Mouse (Mus musculus): ENCODE measurements at regions not wholly inside any gene's neighbourhood (a gene's known extent, or its start where the extent isn't known, plus 50 kb on each side); places are given as distances from the start of the nearest gene placed in this dataset.

DNA sequence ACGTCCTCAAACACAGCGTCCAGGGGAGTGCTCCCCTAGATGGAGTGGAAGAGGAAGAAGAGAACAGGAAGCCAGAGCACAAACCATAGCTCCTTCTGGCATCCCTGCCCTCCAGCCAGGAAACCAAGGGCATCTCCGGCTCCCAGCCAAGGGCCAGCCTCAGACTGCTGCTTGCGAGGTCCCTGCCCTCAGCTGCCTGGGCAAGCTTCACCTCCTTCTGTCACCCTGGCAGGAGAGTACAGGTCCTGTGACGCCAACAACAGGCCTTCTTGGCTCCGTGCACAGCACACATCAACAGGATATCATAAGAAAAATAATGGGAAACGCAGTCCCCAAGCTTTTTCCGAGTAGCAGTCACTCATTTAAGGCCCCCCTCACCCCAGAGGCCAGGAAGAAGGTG, 212.9 kb upstream of the Mocs1 start:
- no peak for DNase-seq (ENCODE audit: extremely low spot score)

DNA sequence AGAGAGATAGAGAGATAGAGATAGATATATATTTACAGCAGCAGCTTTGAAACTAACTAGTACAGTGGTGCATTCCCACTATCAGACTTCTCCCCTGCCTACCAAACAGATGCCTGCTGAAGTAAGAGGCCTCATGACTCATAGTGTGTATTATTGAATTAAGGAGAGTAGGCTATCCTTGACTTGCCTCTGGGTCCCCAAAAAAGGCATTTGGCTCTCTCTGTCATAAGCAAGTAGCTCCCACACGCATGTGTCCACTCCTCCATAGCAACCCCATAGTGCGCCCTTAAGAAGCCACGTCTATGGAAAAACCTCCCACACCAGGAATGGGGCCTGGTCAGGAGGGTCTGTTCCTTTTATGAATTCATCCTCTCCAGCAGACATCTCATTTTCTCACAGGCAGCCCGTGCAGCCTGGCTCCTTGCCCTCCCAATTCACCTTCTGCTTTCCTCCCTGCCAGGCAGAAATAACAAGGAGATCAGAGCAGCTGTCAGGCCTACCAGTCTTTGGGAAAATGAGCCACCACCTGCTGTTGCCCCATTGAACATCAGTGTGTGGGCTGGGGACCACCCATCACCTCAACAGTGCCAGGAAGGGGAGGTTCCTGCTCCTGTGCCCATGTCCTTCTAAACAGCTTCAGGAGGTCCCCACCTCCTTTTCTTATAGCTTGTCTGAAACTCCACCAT, 208.5 kb upstream of the Mocs1 start:
- no peak for DNase-seq (ENCODE audit: extremely low spot score)

DNA sequence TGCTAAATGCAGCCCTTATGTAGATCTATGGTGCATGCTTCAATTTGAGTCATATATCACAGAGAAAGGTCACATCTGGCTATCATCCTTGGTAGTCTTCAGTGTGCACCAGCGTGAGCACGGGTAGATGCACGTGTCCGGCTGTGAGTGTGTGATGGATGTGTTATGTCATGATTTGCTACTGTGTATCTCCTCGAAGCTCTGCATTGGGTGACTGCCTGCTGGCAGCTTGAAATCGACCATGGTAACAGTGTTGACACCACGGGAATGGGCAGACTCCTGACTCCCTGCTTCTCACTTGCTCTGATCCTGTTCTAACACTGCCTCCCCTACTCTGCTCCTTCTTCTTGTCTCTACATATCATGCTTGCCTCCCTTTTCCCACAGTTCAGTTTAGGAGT, 204.9 kb upstream of the Mocs1 start:
- DNase-seq (ENCODE audit: extremely low spot score) = no peak

DNA sequence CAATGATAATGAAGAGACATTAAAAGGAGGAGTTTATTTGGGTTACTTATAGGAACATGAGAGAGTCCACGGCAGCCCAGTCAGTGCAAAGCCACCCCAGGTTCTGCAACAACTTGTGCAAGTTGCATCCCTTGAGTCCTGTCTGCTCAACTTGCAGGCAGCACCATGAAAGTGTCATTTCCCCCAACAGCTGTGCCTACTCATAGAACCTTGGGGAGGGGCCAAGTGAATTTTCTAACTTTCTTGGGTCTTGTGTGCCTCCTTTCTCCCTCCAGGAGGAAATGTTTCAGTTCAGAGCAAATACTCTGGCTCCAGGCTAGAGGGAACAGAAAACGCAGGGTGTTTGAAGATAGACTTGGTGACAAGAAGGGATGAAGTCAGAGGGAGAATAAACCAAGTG, 204.5 kb upstream of the Mocs1 start:
- DNase-seq (ENCODE audit: extremely low spot score) = no peak

DNA sequence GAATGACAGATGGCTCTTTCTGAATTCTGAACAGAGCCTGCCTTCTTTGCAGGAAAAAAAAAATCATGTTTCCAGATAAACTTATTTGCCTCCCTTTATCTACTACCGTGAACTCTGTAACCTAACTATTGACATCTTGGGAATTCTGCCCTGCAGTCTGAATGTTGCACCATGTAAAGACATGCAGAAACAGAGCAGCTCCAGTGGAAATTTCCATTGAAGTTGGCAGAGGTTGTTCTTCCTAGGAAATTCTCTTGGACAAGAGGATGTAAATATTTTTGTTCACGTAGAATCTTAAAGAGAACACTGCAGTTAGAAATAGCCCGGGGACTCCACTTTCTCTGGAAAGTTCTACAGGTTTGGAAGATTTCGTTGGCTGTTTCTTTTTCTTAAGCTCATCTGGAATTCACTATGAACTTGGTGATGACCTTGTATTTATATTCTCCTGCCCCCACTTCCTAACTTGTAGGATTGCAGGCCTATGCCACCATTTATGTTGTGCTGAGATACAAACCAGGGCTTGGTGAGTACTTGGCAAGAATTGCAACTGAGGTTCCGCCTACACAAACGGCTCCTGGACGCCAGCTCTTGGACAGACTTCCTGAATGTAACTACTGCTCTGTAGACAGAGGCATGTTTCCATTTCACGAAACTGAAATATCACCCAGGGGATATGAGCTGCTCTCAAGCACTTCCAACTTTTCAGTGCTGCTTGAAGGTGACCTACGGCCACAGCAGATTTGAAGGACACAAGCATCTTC, 202.7 kb upstream of the Mocs1 start:
- no peak for DNase-seq (ENCODE audit: extremely low spot score)

DNA sequence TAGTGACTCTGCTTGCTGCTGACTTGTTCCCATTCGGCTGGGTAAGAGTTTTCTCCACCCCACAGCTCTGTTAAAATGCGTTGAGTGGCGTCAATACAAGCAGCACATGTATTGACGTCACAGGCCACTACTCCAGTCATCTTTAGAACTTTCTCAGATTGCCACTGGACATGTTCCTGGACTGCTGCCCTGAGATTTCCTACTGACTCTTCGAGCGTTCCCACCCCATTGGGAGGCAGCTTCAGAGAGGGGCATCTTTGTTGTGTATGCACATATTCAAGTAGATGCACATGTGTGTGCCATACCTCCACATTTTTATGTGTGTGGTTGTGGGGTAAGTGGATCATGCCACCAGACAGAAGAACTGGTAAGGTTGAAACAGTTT, 202.2 kb upstream of the Mocs1 start:
- no peak for DNase-seq (ENCODE audit: extremely low spot score)

DNA sequence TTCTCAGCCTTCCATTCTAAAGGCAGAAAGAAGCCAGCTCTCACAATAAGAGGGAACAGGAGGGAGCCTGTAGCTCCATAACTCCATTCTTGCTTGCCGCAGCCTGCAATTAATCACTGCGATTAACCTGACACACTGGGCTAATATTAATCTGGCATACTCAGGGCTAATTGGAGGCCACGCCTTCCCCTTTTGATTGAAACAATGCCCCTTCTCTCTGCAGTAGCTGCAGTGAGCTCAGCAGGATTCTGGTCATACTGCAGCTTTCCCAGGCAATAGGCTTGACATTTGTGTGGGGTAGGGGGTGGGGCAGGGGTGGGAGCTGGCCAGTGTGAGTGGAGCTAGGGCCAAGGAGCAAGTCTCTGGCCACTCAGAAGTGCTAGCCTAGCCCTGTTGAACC, 196.9 kb upstream of the Mocs1 start:
- DNase-seq (ENCODE audit: extremely low spot score) = peak; percentile 19

DNA sequence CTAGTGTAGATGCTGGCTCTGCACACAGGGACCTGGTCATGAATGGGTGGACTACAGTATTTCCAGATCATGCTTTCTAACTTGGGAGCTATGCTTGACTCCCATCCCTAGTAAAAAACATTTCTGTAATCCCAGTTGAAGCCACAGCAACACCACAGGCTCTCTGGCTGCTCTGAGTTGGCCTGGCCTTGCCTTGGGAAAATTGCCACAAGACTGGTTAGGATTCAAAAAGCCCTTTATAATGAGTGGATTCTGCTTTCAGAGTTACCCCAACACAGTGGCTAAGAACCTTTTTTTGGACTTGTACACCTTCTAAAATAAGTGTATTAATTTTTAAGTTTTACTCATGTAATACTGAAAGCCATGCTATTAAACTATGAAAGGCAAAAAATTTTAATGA, 188.1 kb upstream of the Mocs1 start:
- no peak for DNase-seq (ENCODE audit: extremely low spot score)

DNA sequence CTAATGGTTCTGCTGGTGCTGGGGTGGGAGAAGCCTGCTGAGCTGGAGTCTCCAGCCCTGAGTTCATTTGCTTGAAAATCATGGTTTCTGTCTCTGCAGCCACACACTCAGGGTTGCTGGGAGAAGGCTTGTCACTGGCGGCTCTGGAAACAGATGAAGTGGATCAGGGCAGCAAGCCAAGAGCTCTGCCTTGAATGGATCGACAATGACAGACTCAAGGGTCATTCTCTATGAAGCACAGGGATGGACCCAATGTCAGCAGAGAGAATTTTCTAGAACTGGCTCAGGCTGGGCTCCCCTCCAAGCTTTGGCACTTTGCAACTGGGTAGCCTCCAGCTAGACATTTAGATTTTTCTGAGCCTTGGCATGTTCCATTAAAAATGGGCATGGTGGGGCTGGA, 184.7 kb upstream of the Mocs1 start:
- DNase-seq (ENCODE audit: extremely low spot score) = no peak

DNA sequence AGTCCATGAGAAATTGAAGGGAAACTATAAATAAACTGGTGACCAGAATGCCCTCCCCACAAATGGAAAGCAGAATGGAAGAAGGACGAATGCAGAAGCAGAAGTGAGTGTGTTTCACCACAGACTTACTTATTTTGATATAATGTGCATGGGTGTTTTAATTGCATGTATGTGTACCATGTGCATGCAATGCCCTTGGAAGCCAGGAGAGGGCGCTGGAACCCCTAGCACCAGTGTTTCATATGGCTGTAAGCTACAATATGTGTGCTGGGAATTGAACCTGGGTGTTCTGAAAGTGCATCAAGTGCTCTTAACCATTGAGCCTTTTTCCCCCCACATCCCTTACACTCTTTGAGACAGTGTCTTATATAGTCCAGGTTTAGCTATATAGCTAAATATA, 183.1 kb upstream of the Mocs1 start:
- DNase-seq (ENCODE audit: extremely low spot score) = no peak

DNA sequence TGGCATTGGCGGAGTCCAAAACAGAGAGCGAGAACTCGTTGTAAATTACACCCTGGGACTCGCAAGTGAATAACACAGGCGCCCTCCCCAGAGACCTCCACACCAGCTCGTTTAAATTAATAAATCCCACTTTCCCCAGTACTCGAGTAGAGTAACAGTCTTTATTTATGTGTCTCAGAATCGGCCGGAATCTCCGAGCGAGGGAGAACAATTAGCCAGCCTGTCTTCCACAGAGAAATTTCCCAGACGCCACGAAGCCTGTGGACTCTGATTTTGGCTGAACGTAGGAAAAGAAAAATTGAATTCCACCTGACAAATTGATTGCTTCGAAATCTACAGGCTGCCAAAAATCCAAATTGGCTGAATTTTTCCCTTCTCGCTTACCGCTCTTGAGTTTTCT, 180.9 kb upstream of the Mocs1 start:
- DNase-seq (ENCODE audit: extremely low spot score) = no peak

DNA sequence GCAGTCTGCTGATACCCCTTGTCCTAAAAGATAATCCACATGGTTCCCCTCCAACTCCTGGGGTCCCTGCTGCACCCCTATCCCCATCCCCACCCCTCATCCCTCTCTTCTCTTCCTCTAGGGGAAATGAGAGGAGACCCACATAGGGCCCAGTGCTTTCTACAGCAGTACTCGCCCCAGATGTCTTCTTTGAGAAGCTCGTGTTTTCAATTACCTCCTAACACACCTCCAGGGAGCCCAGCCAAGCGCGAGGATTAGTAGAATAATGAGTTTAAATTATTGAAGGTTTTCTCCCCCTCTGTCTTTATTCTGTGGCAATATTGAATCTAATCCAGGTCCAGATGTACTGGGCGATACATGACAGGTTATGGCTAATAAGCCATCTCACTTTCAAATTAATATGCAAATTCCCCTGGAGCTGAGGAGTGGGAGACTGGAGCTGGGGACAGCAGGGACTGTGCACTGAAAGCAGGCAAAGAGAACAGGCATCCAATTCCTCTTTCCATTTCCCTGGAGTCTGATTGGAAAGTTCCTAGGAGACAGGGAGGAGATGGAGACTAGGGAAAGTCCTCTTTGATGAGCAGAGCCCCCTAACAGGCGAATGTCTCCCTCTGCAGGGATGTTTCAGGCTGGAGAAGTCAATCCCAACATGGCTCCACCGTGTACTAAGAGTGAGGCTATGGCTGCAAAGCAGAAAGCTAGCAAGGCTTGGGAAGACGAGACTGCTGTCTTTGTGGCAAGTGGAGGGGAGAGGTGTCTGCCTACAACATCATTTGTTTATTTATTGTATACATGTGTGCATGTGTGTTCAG, 177.2 kb upstream of the Mocs1 start:
- DNase-seq (ENCODE audit: extremely low spot score) = no peak

DNA sequence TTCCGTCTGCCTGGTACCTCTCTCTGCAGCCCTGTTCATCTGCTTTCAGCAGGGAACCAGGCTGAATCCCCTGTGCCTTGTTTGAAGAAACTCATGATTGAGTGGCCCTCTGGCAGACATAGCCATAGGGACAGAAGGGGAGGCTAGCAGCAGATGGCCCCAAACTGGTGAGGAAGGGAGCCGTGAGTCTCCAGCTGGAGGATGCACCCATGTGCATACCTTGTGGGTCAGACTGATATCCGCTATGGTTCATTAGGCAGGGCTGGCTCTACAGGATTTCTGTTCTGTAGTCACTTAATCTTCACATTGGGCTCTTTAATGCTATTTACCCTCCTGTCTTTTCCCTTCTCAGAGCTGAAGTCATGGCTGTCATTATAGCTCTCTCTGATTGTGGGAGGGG, 175.9 kb upstream of the Mocs1 start:
- DNase-seq (ENCODE audit: extremely low spot score) = no peak

DNA sequence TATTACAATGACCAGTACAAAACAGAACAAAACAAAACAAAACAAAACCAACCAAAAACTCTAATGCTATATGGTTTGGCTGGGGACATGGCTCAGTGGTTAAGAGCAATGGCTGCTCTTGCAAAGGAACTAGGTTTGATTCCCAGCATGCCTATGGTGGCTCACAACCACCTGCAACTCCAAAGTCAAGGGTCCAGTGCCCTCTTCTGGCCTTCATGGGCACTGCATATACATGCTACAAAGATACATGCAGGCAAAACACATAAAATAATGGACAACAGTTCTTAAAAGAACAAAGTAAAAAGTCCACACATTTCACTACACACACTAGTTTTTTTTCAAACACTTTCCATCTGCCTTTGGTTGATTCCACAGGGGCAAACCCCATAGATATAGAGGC, 169.7 kb upstream of the Mocs1 start:
- no peak for DNase-seq (ENCODE audit: extremely low spot score)

DNA sequence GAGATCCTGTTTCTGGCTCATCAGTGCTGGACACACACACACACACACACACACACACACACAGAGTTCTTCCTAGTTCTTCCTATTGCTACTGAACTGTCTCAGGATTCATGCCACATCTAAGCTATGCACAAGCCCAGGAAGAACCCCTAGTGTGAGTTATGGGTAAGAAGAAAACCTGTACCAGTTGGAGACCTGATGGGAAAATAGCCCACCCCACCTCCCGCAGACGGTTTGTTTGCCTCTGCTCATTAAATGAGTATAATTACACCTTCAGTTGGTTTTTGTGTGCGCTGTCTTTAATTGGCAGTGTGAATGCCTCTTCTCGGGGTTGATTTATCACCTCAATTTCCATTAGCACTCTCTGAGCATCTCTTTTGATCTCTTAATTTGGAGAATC, 165.8 kb upstream of the Mocs1 start:
- no peak for DNase-seq (ENCODE audit: extremely low spot score)

DNA sequence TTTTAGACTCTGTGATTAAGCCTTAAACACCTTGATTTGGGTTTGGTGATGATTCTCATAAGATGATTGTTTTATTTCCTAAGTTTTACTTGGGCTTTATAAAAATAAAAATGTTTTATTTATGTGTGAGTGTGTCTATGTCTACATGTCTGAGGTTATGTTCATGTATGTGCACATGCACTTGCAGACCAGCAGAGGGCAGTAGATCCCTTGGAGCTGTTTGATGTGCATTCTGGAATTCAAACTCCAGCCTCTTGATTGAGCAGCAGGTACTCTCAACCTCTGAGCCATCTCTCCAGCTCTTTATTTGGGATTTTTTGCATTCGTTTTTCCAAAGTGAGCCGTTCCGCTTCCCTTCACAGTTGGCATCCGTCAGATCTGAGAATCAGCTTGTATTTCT, 161.8 kb upstream of the Mocs1 start:
- DNase-seq (ENCODE audit: extremely low spot score) = no peak

DNA sequence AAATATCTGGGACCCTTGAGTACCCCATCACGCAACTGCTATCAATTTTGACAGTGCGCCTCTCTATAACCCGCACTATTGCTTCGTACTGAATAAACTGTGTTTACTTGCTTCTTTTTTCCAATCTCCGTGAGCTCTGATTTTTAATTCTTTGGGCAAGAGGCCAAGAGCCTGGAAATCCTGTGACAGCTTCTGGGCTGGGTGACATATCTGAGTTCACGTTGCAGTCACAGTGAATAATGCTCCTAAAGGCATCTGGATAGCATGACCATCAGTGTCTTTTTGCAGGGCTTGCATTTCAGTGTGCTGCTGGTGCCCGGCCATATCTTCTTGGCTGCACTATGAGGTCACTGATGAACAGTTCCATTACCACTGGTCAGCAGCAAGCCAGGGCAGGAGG, 158.2 kb upstream of the Mocs1 start:
- no peak for DNase-seq (ENCODE audit: extremely low spot score)

DNA sequence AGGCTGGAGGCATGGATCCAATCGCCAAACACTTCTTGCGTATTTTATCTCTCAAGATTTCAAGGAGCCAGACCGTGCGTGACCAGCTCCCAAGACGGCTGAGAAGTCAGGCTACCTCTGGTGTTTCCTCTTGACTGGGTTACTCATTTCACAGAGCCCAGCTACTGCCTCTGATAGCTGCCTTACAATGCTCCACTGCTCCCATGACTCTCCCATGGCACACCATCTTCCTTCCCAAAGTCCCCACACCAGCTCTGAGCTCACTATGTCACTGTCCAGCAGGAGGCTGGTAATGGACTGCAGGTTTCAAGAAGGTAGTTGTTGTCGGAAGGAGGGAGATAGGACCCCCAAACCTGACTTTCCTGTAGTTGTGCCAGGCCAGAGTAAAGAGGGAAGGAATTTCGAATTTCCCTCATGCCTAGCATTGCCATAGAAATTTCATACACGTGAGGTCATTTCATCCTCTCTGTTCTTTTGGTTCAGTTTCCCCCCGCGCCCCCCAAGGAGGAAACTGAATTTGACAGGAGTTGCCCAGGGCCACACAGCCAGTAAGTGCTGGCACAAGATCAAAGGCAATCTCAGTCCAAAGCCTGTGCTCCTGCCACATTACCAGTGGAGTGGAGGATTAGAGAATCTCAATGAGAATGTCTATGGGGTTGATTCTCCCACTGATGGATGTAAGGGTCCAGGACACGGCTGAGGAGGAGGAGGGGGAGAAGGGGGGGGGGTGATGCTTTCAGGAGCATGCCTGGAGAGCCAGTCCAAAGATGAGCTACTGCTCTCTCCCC, 155.3 kb upstream of the Mocs1 start:
- DNase-seq (ENCODE audit: extremely low spot score) = no peak

DNA sequence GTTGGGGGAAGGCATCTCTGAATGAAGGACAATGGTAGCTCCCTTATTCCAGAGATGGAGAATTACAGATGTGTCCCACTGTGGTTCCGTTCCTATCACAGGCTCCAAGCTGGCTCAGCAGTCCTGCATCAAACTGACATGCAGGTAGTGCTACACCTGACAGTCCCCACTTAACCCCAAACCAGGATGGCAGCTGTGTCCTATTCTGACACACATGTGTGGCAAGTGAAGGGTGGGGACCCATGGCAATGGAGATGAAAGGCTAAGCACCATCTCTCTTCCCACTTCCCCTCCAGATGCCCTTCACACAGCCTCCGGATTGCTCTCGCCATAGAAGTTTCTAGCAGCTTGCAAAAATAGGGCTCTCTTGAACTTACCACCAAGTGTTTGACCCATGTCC, 153.2 kb upstream of the Mocs1 start:
- no peak for DNase-seq (ENCODE audit: extremely low spot score)

DNA sequence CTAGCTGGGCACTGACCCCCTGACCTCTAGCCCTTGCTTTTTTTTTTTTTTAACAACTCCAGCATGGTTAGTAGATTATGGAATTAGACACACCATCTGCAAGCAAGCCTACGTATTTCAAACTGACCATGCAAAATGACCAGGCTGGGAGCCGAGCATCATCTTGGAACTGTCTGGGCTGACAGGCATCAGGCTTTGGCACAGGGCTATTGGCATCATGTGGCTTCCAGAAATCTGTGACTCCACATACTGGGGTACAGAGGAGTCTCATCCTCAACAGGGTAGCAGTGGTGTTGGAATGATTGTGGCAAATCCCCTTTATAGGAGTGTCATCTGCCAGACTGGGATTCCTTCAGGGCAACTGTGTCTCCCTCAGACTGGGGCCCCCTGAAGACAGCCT, 152.7 kb upstream of the Mocs1 start:
- no peak for DNase-seq (ENCODE audit: extremely low spot score)

DNA sequence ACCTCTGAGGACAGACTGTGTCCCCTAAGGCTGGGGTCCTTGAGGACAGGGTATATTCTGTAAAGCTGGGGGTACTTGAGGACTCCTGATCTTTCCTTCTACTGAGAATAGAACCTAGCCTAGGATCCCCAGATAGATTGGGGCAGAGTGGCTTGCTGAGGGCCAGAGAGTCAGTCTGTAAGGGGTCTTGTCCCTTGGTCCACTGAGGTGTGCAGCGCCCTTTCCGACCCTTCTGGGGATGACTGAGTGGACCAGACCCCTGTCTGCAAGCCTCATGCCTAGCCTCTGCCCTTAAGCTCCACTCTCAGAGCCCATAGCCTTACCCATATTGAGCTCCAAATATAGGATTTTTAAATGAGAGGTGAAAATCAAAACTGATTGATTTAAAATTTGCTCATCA, 152.2 kb upstream of the Mocs1 start:
- no peak for DNase-seq (ENCODE audit: extremely low spot score)

DNA sequence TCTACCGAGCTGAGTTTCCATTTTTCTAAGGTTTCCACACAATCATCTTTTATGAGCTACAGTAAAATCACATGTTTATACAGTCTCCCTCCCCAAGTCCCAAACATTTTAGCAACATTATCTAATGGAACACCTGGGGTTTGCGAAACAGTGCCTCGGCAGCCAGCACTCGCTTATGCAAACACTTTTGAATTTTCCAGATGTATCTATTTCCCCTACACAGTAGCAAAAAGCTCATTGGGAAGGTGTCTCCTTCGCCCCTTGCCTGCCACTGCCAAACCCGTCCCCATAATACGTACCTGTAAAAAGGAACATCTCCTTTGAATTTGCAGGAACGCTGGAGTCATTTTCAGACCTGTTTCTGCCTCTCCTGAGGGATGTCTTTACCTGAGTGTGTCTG, 149.6 kb upstream of the Mocs1 start:
- no peak for DNase-seq (ENCODE audit: extremely low spot score)
